Mouse (Mus musculus) layer of hippocampus, adult 18-20 months (tissue): ENCODE results near the gene Rab35. TPM values are rescaled to one million over a fixed set of nuclear protein-coding genes. Genes with fewer than 3 reads are reported as not detected.
A peak's percentile ranks its signal among the peaks of the same experiment; 100 is the strongest.

ENCODE experiments used
- DNase-seq, 2 experiments: peaks; one replicate each; pipeline ENCODE4 v3.0.0; 2022; ENCODE audit warnings: low spot score in 2 of 2
- long read RNA-seq: library from polyadenylated mRNA; stranded (forward); transcript quantifications from one replicate; pipeline ENCODE4 v2.0.0, GENCODE M21; 2021
- total RNA-seq, 2 experiments: library from RNA; stranded (reverse); gene quantifications; 2 replicates each; pipeline ENCODE4 v1.2.3; 2021

Gene Rab35
- total RNA-seq: 100 to 1,000 TPM in 1 of 2 experiments, 10 to 100 TPM in 1; 97.7 to 100 TPM
- long read RNA-seq, transcript Rab35-201 (6 exons, 2,820 nt): major isoform, 31 of 36 reads
- long read RNA-seq, partial matches to known transcripts: 2 of 36 reads
- long read RNA-seq, other reads (novel, unspliced or antisense): 2 of 36 reads

- peak; percentile 91 to 92 for DNase-seq
Measured at GRCm38 (mm10) chr5:115631505-115632357, at the start of gene Rab35. Gene Rab35, plus strand, starts transcription at chr5:115631908.

GRCm38 (mm10) chr5:115585616-115586015 lies 46.1 kb upstream of the Rab35 start:
- no peak for DNase-seq

DNA sequence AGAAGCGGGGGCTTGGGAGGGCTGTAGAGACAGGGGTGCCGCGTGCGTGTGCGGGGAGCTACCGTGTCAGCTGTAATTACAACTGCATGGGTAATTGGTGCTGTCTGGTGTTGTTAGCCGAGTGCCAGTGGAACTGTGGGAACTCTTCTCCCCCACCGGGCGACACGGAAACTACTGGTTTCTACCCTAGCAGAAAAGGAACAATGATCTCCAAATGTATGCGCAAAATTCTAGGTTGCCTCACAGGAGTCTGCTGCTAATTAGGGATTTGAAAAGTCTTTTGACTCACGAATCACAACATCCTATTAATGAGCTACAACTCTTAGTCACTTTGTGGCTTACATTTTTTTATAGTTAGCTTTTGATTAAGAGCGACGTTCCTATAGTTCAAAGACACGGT lies 45.5 kb upstream of the Rab35 start:
- peak in 1 of 2 experiments; percentile 25 for DNase-seq

DNA sequence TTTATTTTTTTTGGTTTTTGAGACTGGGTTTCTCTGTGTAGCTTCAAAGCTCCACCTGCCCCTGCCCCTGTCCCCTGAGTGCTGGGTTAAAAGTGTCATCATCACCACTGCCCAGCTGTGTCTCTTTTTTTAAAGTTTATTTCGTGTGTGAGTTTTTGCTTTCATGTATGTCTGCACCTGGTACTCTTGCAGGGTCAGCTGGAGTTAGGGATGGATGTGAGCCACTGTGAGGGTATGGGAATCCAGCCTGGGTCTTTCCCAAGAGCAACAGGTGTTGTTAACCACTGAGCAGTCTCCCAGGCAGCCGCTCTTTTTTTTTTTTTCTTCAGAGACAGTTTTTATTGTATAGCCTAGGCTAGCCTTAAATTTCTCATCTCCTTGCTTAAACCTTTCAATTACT lies 44.9 kb upstream of the Rab35 start:
- no peak for DNase-seq

- no peak for DNase-seq
Measured at GRCm38 (mm10) chr5:115591028-115591427, 40.7 kb upstream of the Rab35 start.

DNA sequence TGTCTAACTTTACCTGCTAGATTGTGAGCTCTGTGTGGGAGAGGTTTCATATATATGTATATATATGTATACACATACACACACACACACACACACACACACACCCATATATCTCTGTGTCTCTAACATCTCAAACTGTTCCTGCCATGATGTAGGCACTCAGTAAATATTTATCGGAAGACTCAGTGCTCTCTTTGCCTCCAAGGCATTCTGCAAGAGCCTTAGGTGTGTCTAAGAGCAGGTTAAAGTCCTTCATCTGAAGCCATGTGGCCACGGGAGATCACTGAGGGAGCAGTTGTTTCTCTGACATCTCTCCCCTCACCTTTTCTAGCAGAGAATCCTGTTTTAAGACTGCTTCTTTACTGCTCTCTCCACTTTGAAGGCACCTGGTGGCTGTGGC lies 40.2 kb upstream of the Rab35 start:
- DNase-seq: no peak

- DNase-seq: no peak
Measured at GRCm38 (mm10) chr5:115603561-115603960, 28.1 kb upstream of the Rab35 start.

- no peak for DNase-seq
Measured at GRCm38 (mm10) chr5:115611566-115611965, 20.1 kb upstream of the Rab35 start.

DNA sequence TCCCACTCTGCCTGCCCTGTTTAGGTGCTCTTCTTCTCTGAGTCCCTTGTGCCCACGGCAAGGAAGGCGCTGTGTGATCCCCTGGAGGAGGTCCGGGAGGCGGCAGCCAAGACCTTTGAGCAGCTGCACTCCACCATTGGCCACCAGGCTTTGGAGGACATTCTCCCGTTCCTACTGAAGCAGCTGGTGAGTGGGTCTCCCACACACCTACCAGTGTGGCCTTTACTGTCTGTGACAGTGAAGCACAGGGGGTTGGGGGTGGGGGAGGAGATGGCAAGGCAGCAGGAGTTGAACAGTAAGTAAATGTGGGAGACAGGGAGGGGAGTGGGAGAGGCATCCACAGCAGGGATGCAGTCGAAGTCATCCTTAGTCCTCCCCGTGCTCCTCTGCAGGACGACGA lies 18.4 kb upstream of the Rab35 start:
- peak in 1 of 2 experiments; percentile 42 for DNase-seq

- DNase-seq: no peak
Measured at GRCm38 (mm10) chr5:115614948-115615347, 16.8 kb upstream of the Rab35 start.

- no peak for DNase-seq
Measured at GRCm38 (mm10) chr5:115619690-115620089, 12.0 kb upstream of the Rab35 start.

GRCm38 (mm10) chr5:115622686-115623085 lies 9.0 kb upstream of the Rab35 start:
- DNase-seq: no peak

- DNase-seq: no peak
Measured at GRCm38 (mm10) chr5:115623694-115624440, 7.8 kb upstream of the Rab35 start.

- no peak for DNase-seq
Measured at GRCm38 (mm10) chr5:115626237-115626886, 5.3 kb upstream of the Rab35 start.

DNA sequence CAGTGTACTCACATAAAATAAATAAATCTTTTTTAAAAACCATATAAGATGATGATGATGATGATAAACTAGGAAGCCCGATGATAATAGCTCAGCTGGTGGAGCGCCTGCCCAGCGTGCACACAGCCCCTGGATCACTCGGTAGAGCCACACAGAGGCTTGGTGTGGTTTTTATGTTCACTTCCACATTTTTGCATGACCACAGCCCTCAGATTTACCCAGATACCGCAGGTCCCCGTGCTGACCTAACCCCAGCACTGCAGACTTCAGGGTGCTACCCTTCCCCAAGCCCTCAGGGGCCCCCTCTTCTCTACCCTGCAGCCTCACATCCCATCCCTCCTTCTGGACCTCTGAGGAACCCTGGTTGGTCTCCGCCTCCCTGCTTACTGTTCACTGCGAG lies 3.6 kb upstream of the Rab35 start:
- no peak for DNase-seq

GRCm38 (mm10) chr5:115629672-115630071 lies 2.0 kb upstream of the Rab35 start:
- no peak for DNase-seq

DNA sequence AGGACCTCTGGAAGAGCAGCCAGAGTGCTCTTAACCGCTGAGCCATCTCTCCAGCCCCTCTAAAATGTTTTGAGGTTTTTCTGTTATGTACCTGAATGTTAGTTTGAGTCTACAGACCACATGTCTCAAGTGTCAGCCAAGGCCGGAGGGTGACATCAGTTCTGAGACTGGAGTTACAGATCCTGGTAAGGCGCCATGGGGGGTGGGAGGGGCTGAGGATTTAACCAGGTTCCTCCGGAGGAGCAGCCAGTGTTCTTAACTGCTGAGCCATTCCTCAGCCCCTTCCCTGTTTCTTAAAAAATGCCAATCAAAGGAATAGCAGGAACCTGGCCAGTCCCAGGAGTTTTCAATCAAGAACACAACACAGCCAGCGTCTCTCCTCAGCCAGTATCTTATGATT lies 1.4 kb upstream of the Rab35 start:
- no peak for DNase-seq

DNA sequence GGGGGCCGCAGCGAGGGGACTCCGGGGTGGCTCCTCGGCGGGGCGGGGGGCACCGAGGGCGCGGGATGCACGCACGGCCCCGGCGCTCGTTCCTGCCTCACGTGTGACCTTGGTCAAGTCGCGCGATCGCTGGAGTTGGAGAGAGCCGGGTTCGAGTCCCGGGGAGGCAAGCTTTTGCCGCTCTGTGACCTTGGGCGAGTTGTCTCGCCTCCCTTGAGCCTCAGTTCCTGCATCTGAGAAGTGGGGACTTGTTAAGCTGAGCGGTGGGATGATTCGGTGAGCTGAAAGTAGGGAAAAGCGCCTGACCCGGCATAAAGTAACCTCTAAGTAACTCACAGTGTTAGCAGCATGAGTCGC lies 628 bp downstream of the Rab35 start:
- no peak for DNase-seq

DNA sequence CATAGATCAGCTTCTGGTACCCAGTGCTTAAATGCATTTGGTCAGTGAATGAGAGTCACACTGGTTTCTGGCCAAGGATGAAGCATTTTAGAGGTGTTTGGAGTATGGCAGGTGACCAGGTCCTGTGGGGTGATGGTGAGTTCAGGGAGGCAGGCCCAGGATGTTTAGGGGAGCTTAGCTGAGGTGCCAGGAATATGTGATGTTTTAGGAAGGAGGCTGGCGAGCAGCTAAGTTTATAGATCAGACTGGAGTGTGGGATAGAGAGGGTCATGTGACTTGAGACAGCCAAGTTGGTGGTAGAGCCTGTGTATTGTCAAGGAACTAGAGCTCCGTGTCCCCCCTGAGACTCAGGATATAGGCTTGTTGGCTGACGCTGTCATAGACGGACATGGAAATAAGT lies 1.4 kb downstream of the Rab35 start:
- no peak for DNase-seq

GRCm38 (mm10) chr5:115634046-115634445 lies 2.3 kb downstream of the Rab35 start:
- no peak for DNase-seq

DNA sequence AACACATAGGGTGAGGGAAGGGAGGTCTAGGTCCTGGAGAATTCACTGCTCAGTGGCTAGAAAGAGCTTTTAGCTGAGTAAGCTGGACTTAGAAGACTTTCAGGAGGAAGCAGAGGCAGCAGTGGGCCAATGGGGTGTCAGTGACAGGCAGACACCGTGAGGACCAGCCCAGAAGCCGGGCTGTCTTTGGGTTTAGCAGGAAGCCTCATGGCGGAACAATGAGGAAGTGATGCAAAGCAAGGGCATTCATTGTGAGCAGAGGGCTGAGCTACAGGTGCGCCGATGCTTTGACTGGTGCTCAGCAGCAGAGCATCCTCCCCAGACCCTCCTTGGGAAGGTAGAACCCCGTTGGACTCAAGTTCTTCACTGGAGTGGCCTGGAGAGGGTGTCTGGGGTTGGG lies 3.8 kb downstream of the Rab35 start:
- DNase-seq: no peak

GRCm38 (mm10) chr5:115644192-115644591 lies 12.5 kb downstream of the Rab35 start:
- DNase-seq: no peak
